Mouse (Mus musculus): ENCODE data around the gene Fgfr1op. TPM values are rescaled to one million over a fixed set of nuclear protein-coding genes. Genes with fewer than 3 reads are reported as not detected.
"Not testable (repeated sequence)": the region's sequence is repeated elsewhere in the genome, so short reads cannot be mapped to it uniquely, and the experiment has no call there.

Gene Fgfr1op
- polyA plus RNA-seq, 1 experiment: 3.4 TPM

DNA sequence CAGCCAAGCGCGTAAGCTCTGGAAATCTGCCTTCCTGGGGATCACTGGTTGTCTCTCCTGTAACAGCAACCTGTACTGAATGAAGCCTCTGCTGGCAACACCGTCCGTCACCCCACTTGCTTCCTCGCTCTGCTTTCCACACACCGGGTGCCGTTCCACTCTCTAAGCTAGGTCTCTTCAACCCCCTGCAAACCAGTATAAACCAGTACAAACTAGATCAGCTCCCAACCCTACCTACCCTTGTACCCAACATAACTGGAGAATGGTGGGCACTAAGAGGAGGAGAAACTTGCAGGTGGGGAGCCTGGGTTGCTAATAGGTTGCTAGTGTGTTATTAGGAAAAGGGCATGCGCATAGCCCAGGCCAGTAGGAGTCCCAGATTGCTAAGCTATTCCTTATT lies 9.3 kb upstream of the Fgfr1op start:
- not testable (repeated sequence) for DNase-seq; H3K4me3 ChIP-seq (replicated peaks; ENCODE audit: extremely low read depth, low read depth, low read length); H3K4me1 ChIP-seq (ENCODE audit: control insufficient read depth, insufficient read depth, low read length)
- no CpG with 5 or more reads among the region's 8 CpGs for WGBS

DNA sequence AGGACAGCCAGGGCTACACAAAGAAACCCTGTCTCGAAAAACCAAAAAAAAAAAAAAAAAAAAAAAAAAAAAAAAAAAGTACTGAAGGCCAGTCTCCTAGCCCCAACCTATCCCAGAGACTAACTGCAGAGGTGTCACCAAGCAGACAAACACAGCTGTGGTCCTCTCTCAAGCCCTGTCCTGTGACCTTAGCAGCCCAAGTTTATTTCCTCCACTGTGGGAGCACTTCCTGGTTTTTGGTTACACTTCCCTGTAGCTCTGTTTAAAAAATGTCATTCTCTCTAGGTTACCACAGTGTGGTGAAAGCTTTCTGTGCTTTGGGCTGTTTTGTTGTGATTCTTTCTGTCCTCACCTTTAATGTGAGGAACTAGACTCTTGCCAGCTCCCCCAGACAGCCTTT lies 6.7 kb upstream of the Fgfr1op start:
- DNase-seq; H3K4me1 ChIP-seq (ENCODE audit: control insufficient read depth, insufficient read depth, low read length); H3K4me3 ChIP-seq (replicated peaks; ENCODE audit: extremely low read depth, low read depth, low read length): not testable (repeated sequence)
- no CpG with 5 or more reads among the region's 1 CpGs for WGBS

DNA sequence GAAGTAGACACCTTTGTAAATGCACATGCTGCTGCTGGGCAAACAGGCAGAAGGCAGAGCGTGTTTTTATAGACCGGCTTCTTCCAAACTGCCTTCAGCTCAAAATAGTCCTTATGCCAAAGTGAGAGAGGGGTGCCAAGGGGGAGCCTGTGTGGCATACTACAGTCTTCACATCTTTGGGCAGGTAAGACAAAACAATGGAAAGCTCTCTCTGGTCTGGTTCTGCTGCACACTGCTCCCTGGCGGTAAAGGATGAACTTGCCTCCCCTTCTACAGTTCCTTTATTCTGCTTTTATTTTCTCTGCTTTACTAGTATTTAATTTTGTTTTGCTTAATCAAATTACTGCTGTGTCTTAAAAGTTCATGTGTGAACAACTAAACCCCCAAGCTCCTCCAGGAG lies 4.3 kb upstream of the Fgfr1op start:
- not testable (repeated sequence) for H3K4me3 ChIP-seq (replicated peaks; ENCODE audit: extremely low read depth, low read depth, low read length); DNase-seq; H3K4me1 ChIP-seq (ENCODE audit: control insufficient read depth, insufficient read depth, low read length)
- WGBS: 47% methylated on average over 3 of the region's 3 CpGs

DNA sequence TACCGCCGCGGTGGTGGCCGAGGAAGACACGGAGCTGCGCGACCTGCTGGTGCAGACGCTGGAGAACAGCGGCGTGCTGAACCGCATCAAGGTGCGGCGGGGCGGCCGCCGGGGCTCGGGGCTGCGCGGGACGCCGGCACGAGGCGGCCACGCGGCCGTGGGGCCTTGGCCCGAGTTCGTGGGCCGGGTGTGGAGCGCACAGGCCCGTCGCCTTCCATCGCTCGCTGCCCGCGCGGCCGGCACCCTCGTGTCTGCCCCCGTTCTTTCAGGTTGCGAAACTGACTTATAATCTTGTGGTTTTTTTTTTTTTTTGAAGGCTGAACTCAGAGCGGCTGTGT lies 276 bp downstream of the Fgfr1op start:
- H3K4me1 ChIP-seq (ENCODE audit: control insufficient read depth, insufficient read depth, low read length): not testable (repeated sequence)
- DNase-seq: peak; percentile 56
- H3K4me3 ChIP-seq (replicated peaks; ENCODE audit: extremely low read depth, low read depth, low read length): peak overlapping the region; percentile 72
- under 1% methylated on average over 42 of the region's 42 CpGs for WGBS

DNA sequence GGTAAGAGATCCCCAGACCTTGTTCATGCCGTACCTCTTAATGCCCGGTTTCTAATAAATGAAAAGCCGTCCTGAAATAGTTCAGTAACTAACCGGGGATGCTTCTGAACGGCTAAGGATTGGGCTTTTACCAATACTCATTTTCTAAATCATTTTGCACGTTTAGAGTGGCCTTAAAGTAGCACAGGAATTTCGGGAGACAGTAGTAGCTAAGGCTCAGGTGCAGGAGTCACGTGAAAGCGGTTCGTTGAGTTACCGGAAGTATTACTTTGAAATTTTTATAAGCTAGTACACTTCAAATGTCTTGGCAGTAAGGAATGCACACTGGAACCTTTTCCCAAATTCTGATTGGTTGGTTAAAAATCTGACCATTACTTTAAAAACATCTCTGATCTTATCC lies 676 bp downstream of the Fgfr1op start:
- not testable (repeated sequence) for H3K4me3 ChIP-seq (replicated peaks; ENCODE audit: extremely low read depth, low read depth, low read length); H3K4me1 ChIP-seq (ENCODE audit: control insufficient read depth, insufficient read depth, low read length); DNase-seq
- under 1% methylated on average over 11 of the region's 11 CpGs for WGBS

DNA sequence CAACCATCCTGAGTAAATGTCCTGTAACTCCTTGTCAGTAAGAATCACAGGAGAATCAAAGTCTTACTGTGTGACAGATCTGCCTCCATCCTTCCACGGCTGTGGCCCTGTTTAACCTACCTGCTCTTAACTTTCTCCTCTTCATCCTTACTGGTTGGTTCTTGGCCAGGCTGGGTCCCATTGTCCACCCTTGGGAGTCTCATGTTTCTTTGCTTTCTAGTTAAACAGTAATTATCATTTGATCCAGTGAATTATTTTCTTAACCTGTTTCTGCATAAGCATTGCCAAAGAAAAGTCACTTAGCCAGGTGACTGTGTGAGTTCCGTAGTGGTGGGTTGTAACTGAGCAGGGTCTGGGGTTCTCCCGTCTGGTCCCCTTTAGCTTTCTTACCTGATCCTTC lies 1.2 kb downstream of the Fgfr1op start:
- 43% methylated on average over 2 of the region's 3 CpGs for WGBS
- H3K4me1 ChIP-seq (ENCODE audit: control insufficient read depth, insufficient read depth, low read length); DNase-seq; H3K4me3 ChIP-seq (replicated peaks; ENCODE audit: extremely low read depth, low read depth, low read length): not testable (repeated sequence)

DNA sequence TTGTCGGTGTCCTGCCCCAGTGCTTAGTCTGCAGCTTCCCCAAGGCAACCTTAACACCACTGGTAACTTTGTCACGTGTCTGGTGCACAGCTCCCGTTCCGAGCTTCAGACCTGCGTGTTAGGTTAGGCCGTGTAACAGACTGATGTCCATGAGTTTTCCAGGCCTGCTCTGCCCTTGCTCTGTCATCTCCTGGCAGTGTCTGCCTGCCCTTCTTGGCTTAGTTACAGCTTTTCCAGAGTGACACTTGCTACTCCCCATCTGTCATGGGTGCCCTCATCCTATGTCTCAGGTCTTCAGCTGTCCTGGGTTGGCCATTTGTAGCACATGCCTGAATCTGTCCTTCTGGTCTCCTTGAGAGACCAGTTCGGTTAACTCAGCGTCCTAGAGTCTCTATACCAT lies 2.1 kb downstream of the Fgfr1op start:
- not testable (repeated sequence) for H3K4me3 ChIP-seq (replicated peaks; ENCODE audit: extremely low read depth, low read depth, low read length); DNase-seq; H3K4me1 ChIP-seq (ENCODE audit: control insufficient read depth, insufficient read depth, low read length)
- 79% methylated on average over 7 of the region's 8 CpGs for WGBS

DNA sequence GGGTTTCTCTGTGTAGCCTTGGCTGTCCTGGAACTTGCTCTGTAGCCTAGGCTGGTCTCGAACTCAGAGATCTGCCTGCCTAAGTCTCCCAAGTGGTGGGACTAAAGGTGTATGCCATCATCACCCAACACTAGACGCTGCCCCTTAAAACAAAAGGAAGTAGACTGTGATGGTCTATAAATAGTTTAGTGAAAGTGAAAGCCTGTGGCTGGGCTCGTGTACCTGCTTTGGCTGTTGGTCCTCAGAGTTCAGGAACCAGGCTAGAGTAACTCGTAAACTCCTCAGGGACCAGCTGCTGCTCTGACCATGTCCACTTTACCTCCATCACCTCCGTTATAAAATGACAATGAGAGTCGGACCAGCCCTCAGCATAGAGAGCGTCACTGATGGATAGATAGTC lies 5.0 kb downstream of the Fgfr1op start:
- DNase-seq: no peak
- TF ChIP-seq CTCF (IDR thresholded peaks at IDR 0.05; ENCODE audit: insufficient read depth, low read length): no peak
- TF ChIP-seq POLR2A (IDR thresholded peaks at IDR 0.05; ENCODE audit: borderline replicate concordance, extremely low read depth, low read depth, low read length): no peak
- Histone ChIP-seq H3K4me1 (ENCODE audit: control insufficient read depth, insufficient read depth, low read length) (no peaks in the 10 kb centered on the region), H3K4me3 (replicated peaks; ENCODE audit: extremely low read depth, low read depth, low read length) (no peak overlapping the region)
- 73% methylated on average over 7 of the region's 7 CpGs for WGBS

DNA sequence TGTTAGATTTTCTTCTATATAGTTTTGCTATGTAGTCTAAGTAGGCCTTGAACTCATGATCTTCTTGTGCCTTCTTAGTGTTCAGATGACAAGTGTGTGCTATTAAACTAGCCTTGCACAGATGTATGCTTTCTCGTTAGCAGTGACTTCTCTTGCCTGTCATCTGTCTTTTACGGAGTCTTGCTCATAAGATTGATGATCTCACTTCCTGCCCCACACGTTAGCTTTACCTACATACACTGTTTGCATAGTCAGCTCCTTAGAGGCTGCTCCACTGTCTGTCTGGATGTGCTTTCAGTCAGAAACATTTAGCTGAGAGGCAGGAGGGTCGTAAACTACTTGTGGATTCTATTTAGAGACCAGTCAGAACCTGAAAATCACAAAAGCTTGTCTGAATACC lies 5.8 kb downstream of the Fgfr1op start:
- no peak for TF ChIP-seq CTCF (IDR thresholded peaks at IDR 0.05; ENCODE audit: insufficient read depth, low read length)
- TF ChIP-seq POLR2A (IDR thresholded peaks at IDR 0.05; ENCODE audit: borderline replicate concordance, extremely low read depth, low read depth, low read length): no peak
- WGBS: 58% methylated on average over 4 of the region's 4 CpGs
- Histone ChIP-seq H3K4me1 (ENCODE audit: control insufficient read depth, insufficient read depth, low read length) (no peaks in the 10 kb centered on the region), H3K4me3 (replicated peaks; ENCODE audit: extremely low read depth, low read depth, low read length) (no peak overlapping the region)
- no peak for DNase-seq

DNA sequence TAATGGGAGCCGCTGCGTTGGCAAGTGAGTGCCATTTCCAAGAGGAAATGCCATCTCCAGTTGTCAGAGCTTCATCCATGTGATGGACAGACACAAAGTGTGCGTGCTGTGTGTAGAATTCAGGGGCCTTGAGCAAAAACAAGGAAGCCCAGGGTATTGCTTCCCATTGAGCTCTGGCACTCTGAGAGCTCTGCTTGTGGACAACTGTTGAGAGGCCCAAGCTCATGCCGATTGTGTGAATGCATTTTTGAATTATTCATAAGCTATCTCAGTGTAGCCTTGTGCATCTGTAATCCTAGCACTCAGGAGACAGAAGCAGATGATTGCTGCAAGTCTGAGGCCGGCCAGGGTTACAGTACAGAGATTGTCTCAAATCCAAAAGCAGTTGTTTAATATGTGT lies 11.8 kb downstream of the Fgfr1op start:
- no peaks in the 10 kb centered on the region for H3K4me1 ChIP-seq (ENCODE audit: control insufficient read depth, insufficient read depth, low read length)
- TF ChIP-seq CTCF (IDR thresholded peaks at IDR 0.05; ENCODE audit: insufficient read depth, low read length): no peak
- TF ChIP-seq POLR2A (IDR thresholded peaks at IDR 0.05; ENCODE audit: borderline replicate concordance, extremely low read depth, low read depth, low read length): no peak
- H3K4me3 ChIP-seq (replicated peaks; ENCODE audit: extremely low read depth, low read depth, low read length): no peak overlapping the region
- DNase-seq: no peak
- 91% methylated on average over 5 of the region's 5 CpGs for WGBS

DNA sequence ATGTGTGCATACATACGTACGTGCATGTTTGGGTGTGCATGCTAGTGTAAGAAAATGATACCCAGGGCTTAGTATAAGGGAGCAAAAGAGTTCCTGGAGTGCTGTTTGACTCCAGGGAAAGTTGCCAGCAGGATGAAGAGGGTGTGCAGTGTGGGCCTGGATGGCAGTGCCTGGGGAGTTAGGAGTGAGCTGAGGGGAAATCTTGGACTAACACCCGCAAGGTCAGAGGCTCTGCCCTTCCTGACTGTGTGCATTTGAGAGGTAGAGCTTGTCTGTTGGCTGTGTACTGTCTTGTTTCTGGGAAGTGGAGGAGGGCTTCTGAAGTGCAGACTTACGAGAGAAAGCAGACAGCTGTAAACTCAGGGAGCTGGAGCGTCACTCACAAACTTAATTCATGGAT lies 18.5 kb downstream of the Fgfr1op start:
- H3K4me3 ChIP-seq (replicated peaks; ENCODE audit: extremely low read depth, low read depth, low read length): no peak overlapping the region
- H3K4me1 ChIP-seq (ENCODE audit: control insufficient read depth, insufficient read depth, low read length): no peaks in the 10 kb centered on the region
- no peak for DNase-seq
- no peak for TF ChIP-seq CTCF (IDR thresholded peaks at IDR 0.05; ENCODE audit: insufficient read depth, low read length)
- TF ChIP-seq POLR2A (IDR thresholded peaks at IDR 0.05; ENCODE audit: borderline replicate concordance, extremely low read depth, low read depth, low read length): no peak
- 71% methylated on average over 5 of the region's 5 CpGs for WGBS

DNA sequence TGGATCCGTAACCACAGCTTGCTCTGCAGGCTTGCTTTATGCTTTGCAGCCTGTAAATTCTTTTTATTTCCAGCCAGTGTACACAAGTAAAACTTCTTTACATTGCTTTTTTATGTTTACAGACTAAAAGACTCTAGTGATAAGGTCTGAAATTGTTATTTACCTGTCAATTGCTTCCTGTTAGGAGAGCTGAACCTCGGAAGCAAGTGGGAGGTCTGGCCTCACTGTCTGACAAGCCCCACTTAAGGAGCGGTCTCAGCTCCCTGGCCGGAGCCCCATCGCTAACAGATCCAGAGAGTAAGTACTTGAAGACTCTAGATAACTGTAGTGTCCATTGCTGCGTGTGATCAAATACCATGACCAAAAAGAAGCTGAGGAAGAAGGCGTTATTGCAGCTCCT lies 18.9 kb downstream of the Fgfr1op start:
- 66% methylated on average over 7 of the region's 7 CpGs for WGBS
- Histone ChIP-seq H3K4me1 (ENCODE audit: control insufficient read depth, insufficient read depth, low read length) (no peaks in the 10 kb centered on the region), H3K4me3 (replicated peaks; ENCODE audit: extremely low read depth, low read depth, low read length) (no peak overlapping the region)
- DNase-seq: no peak
- no peak for TF ChIP-seq CTCF (IDR thresholded peaks at IDR 0.05; ENCODE audit: insufficient read depth, low read length)
- TF ChIP-seq POLR2A (IDR thresholded peaks at IDR 0.05; ENCODE audit: borderline replicate concordance, extremely low read depth, low read depth, low read length): no peak

Data from lung, adult 2 months (tissue).